Comparison of ENCODE assay signal across 11 mouse cellular contexts in the genomic region with DNA sequence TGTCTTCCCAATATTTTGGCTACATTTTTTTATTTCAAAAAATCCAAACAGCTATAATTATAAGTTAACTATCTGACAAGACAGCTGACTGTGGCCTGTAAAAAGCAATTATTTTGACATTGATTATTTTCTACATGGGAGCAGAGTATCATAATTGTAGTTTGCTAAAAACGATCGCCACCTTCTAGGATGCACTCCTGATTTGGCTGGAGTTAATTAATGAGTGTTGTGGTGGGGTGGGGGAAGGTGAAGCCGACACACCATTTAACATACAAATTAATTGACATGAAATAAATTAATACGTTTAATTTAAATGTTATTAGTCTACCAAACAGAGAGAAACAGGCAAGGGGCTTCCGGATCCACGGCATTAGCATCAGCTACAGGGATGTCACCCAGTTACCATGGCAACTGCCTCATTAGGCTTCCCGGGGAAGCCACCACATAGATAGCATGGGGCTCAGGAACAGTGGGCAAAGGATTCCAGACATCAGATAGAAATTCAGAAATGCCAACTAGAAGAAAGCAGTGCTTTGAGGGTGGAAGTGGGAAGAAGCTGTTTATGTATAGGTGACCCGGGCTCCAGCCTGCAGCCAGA.
DNase-seq lines count a peak whose midpoint lies in the region; ATAC-seq lines count a peak whose summit lies in the region.
"Had no signal": no experiment of that assay in that cellular context is flagged by ENCODE, and none has a peak within 500 bp of the region (broad histone marks: within the 10 kb centered on the region; RNA-seq: fewer than 3 reads in every experiment).

No protein-coding gene starts in this region.

- H3K4me2 ChIP-seq in hindbrain, embryonic 13.5 days, result 0 out of 2 replicates have a peak overlapping the region, but pooled peaks have one; percentile 15
- no peak overlapping the region for H3K4me2 ChIP-seq in midbrain, embryonic 14.5 days (ENCODE audit: low read length)

- H3K27me3 ChIP-seq in hindbrain, embryonic 13.5 days, result no peaks in the 10 kb centered on the region
- no peaks in the 10 kb centered on the region for H3K27me3 ChIP-seq in midbrain, embryonic 14.5 days (ENCODE audit: control insufficient read depth, insufficient read depth, low read length)

- H3K9ac ChIP-seq in hindbrain, embryonic 13.5 days, result 0 out of 2 replicates have a peak overlapping the region, but pooled peaks have one; percentile 8
- H3K9ac ChIP-seq in midbrain, embryonic 14.5 days (replicated peaks; ENCODE audit: low read length), result no peak overlapping the region; the same call in 1 of the 2 replicates
- H3K9ac ChIP-seq: liver, postnatal 0 days had no signal

- 33% methylated on average over 8 of the region's 8 CpGs for WGBS in hindbrain, embryonic 13.5 days
- 24% methylated on average over 8 of the region's 8 CpGs for WGBS in midbrain, embryonic 14.5 days

- peak; percentile 38 to 52 for DNase-seq in cerebellum, postnatal 14 days
- peak; percentile 69 for DNase-seq in brain, adult 2 months (ENCODE audit: low read depth, low spot score)
- DNase-seq in midbrain, embryonic 14.5 days, result peak; percentile 93
- DNase-seq in thymus, postnatal 14 days, result no peak
- DNase-seq in kidney, adult 18-20 months, result no peak
- no peak for DNase-seq in heart, postnatal 25 days (ENCODE audit: low spot score)
- DNase-seq: liver, postnatal 0 days; thymus, adult 2 months had no signal

- H3K27ac ChIP-seq in hindbrain, embryonic 13.5 days, result peak overlapping the region; percentile 87
- peak overlapping the region; percentile 87 for H3K27ac ChIP-seq in midbrain, embryonic 14.5 days (replicated peaks; ENCODE audit: low read depth, low read length)

- peaks cover 45% of the 10 kb centered on the region for H3K4me1 ChIP-seq in hindbrain, embryonic 13.5 days (replicated peaks)
- peaks cover 28% of the 10 kb centered on the region for H3K4me1 ChIP-seq in midbrain, embryonic 14.5 days (ENCODE audit: control insufficient read depth, insufficient read depth, low read length)

- intact Hi-C loops in heart, postnatal 25 days (cut with DNase I), result no loop called here

- ATAC-seq in cerebellum, adult (ENCODE audit: insufficient number of reproducible peaks, low FRiP score, low TSS enrichment), result no peak
- ATAC-seq in hindbrain, embryonic 13.5 days (ENCODE audit: low FRiP score), result peak; percentile 83
- peak; percentile 82 for ATAC-seq in midbrain, embryonic 14.5 days (ENCODE audit: low FRiP score, low TSS enrichment)
- ATAC-seq: intestine, postnatal 0 days; liver, postnatal 0 days had no signal

- H3K4me3 ChIP-seq in hindbrain, embryonic 13.5 days, result no peak overlapping the region
- no peak overlapping the region for H3K4me3 ChIP-seq in midbrain, embryonic 14.5 days (replicated peaks; ENCODE audit: low read depth, low read length)

- no peaks in the 10 kb centered on the region for H3K9me3 ChIP-seq in hindbrain, embryonic 13.5 days
- H3K9me3 ChIP-seq in midbrain, embryonic 14.5 days (ENCODE audit: control insufficient read depth, low read length), result no peaks in the 10 kb centered on the region

- H3K36me3 ChIP-seq in hindbrain, embryonic 13.5 days, result no peaks in the 10 kb centered on the region
- H3K36me3 ChIP-seq in midbrain, embryonic 14.5 days (ENCODE audit: control insufficient read depth, insufficient read depth, low read length), result no peaks in the 10 kb centered on the region

Comparison
In these comparisons a context has a peak if more than half of its experiments do, and no peak if none do; other contexts are left out.
1. DNase-seq: peak in cerebellum, postnatal 14 days (2 of 2), brain, adult 2 months (single experiment) and midbrain, embryonic 14.5 days (single experiment); none in thymus, postnatal 14 days (single experiment), kidney, adult 18-20 months (single experiment) and heart, postnatal 25 days (single experiment).